Mouse (Mus musculus): Measurements from ENCODE around the gene Wnt9b. TPM values are rescaled to one million over a fixed set of nuclear protein-coding genes. Genes with fewer than 3 reads are reported as not detected.

The Wnt9b gene
- polyA plus RNA-seq, 1 experiment from 2014 or later: 1.2 TPM

- no peak for DNase-seq (ENCODE audit: low spot score)
- WGBS: 24% methylated on average over 15 of the region's 15 CpGs
- Histone ChIP-seq H3K27ac (peak overlapping the region; percentile 67), H3K27me3 (ENCODE audit: insufficient read depth, poor library complexity, severe bottlenecking) (peaks cover 4% of the 10 kb centered on the region; the same call in 1 of the 2 replicates), H3K9me3 (no peaks in the 10 kb centered on the region), H3K4me1 (peaks cover 21% of the 10 kb centered on the region), H3K36me3 (no peaks in the 10 kb centered on the region), H3K4me3 (peak overlapping the region; percentile 48)
These were observed 28.1 kb downstream of the Wnt9b start for GRCm38 (mm10) chr11:103721468-103722039.

GRCm38 (mm10) chr11:103719436-103719835 lies 30.2 kb downstream of the Wnt9b start:
- Histone ChIP-seq H3K27ac (no peak overlapping the region), H3K4me3 (no peak overlapping the region), H3K9me3 (no peaks in the 10 kb centered on the region), H3K4me1 (peaks cover 21% of the 10 kb centered on the region), H3K27me3 (ENCODE audit: insufficient read depth, poor library complexity, severe bottlenecking) (peaks cover 9% of the 10 kb centered on the region; the same call in 1 of the 2 replicates), H3K36me3 (no peaks in the 10 kb centered on the region)
- WGBS: 78% methylated on average over 5 of the region's 5 CpGs
- DNase-seq (ENCODE audit: low spot score): no peak

- Histone ChIP-seq H3K27ac (no peak overlapping the region), H3K4me3 (no peak overlapping the region), H3K9me3 (no peaks in the 10 kb centered on the region), H3K36me3 (no peaks in the 10 kb centered on the region), H3K27me3 (ENCODE audit: insufficient read depth, poor library complexity, severe bottlenecking) (peaks cover 8% of the 10 kb centered on the region; the same call in 1 of the 2 replicates), H3K4me1 (peaks cover 22% of the 10 kb centered on the region)
- WGBS: 35% methylated on average over 9 of the region's 9 CpGs
- no peak for DNase-seq (ENCODE audit: low spot score)
These were observed 32.6 kb downstream of the Wnt9b start for GRCm38 (mm10) chr11:103716971-103717370.

- 75% methylated on average over 2 of the region's 2 CpGs for WGBS
- DNase-seq (ENCODE audit: low spot score): no peak
- Histone ChIP-seq H3K27me3 (ENCODE audit: insufficient read depth, poor library complexity, severe bottlenecking) (peaks cover 11% of the 10 kb centered on the region; the same call in 1 of the 2 replicates), H3K9me3 (no peaks in the 10 kb centered on the region), H3K27ac (no peak overlapping the region), H3K36me3 (no peaks in the 10 kb centered on the region), H3K4me3 (no peak overlapping the region), H3K4me1 (peaks cover 20% of the 10 kb centered on the region)
These were observed 35.5 kb downstream of the Wnt9b start for GRCm38 (mm10) chr11:103714074-103714473.

- H3K4me3 ChIP-seq: no peak overlapping the region
These were observed 37.6 kb downstream of the Wnt9b start for GRCm38 (mm10) chr11:103711851-103712587.

GRCm38 (mm10) chr11:103709982-103710381 lies 39.6 kb downstream of the Wnt9b start:
- no peaks in the 10 kb centered on the region for H3K36me3 ChIP-seq
- peaks cover 10% of the 10 kb centered on the region for H3K4me1 ChIP-seq
- no peak overlapping the region for H3K4me3 ChIP-seq
- H3K27ac ChIP-seq: no peak overlapping the region
- H3K27me3 ChIP-seq (ENCODE audit: insufficient read depth, poor library complexity, severe bottlenecking): peaks cover 10% of the 10 kb centered on the region; the same call in 1 of the 2 replicates
- no peak for DNase-seq (ENCODE audit: low spot score)
- WGBS: 82% methylated on average over 1 of the region's 1 CpGs
- no peaks in the 10 kb centered on the region for H3K9me3 ChIP-seq

More at GRCm38 (mm10) chr11:103711851-103712587, 37.6 kb downstream of the Wnt9b start:
- no peak for DNase-seq (ENCODE audit: low spot score)
- no peaks in the 10 kb centered on the region for H3K36me3 ChIP-seq
- peaks cover 11% of the 10 kb centered on the region; the same call in 1 of the 2 replicates for H3K27me3 ChIP-seq (ENCODE audit: insufficient read depth, poor library complexity, severe bottlenecking)
- H3K9me3 ChIP-seq: no peaks in the 10 kb centered on the region
- H3K4me1 ChIP-seq: peaks cover 10% of the 10 kb centered on the region
- 39% methylated on average over 28 of the region's 28 CpGs for WGBS
- H3K27ac ChIP-seq: no peak overlapping the region

- DNase-seq (ENCODE audit: low spot score): no peak
- no peak overlapping the region for H3K4me3 ChIP-seq
- peaks cover 5% of the 10 kb centered on the region; the same call in 1 of the 2 replicates for H3K4me1 ChIP-seq
- peaks cover 4% of the 10 kb centered on the region; the same call in 1 of the 2 replicates for H3K27me3 ChIP-seq (ENCODE audit: insufficient read depth, poor library complexity, severe bottlenecking)
- H3K27ac ChIP-seq: 0 out of 2 replicates have a peak overlapping the region, but pooled peaks have one; percentile 38
- H3K9me3 ChIP-seq: no peaks in the 10 kb centered on the region
- H3K36me3 ChIP-seq: peaks cover 6% of the 10 kb centered on the region; the same call in 1 of the 2 replicates
- WGBS: 51% methylated on average over 8 of the region's 8 CpGs
These were observed 42.6 kb downstream of the Wnt9b start for GRCm38 (mm10) chr11:103707005-103707404.

- Histone ChIP-seq H3K4me1 (peaks cover 6% of the 10 kb centered on the region; the same call in 1 of the 2 replicates), H3K4me3 (peak overlapping the region; percentile 67), H3K36me3 (no peaks in the 10 kb centered on the region), H3K9me3 (no peaks in the 10 kb centered on the region), H3K27ac (peak overlapping the region; percentile 96), H3K27me3 (ENCODE audit: insufficient read depth, poor library complexity, severe bottlenecking) (no peaks in the 10 kb centered on the region)
- DNase-seq (ENCODE audit: low spot score): no peak
- whole genome bisulfite sequencing: 74% methylated on average over 2 of the region's 2 CpGs
These were observed 51.4 kb downstream of the Wnt9b start for GRCm38 (mm10) chr11:103698226-103698625.

- WGBS: under 1% methylated on average over 57 of the region's 57 CpGs
- peaks cover 6% of the 10 kb centered on the region; the same call in 1 of the 2 replicates for H3K4me1 ChIP-seq
- DNase-seq (ENCODE audit: low spot score): peak; percentile 97
- no peaks in the 10 kb centered on the region for H3K27me3 ChIP-seq (ENCODE audit: insufficient read depth, poor library complexity, severe bottlenecking)
- H3K4me3 ChIP-seq: peak within 1 kb of the TSS; percentile 67
- H3K9me3 ChIP-seq: no peaks in the 10 kb centered on the region
- H3K27ac ChIP-seq: peak within 1 kb of the TSS; percentile 96
- no peaks in the 10 kb centered on the region for H3K36me3 ChIP-seq
These were observed 52.0 kb downstream of the Wnt9b start, which contains the start of gene Gosr2 for GRCm38 (mm10) chr11:103697565-103698176. Gene Gosr2 (minus strand): TSS chr11:103697898.

GRCm38 (mm10) chr11:103696851-103697564 lies 52.6 kb downstream of the Wnt9b start:
- Histone ChIP-seq H3K36me3 (no peaks in the 10 kb centered on the region), H3K4me3 (peak overlapping the region; percentile 67), H3K27ac (peak overlapping the region; percentile 96), H3K27me3 (ENCODE audit: insufficient read depth, poor library complexity, severe bottlenecking) (no peaks in the 10 kb centered on the region), H3K4me1 (peaks cover 6% of the 10 kb centered on the region; the same call in 1 of the 2 replicates), H3K9me3 (no peaks in the 10 kb centered on the region)
- 2% methylated on average over 18 of the region's 18 CpGs for WGBS
- DNase-seq (ENCODE audit: low spot score): no peak

GRCm38 (mm10) chr11:103693241-103693640 lies 56.4 kb downstream of the Wnt9b start:
- no peaks in the 10 kb centered on the region for H3K9me3 ChIP-seq
- peaks cover 38% of the 10 kb centered on the region for H3K4me1 ChIP-seq
- H3K27ac ChIP-seq: no peak overlapping the region
- H3K4me3 ChIP-seq: no peak overlapping the region
- 74% methylated on average over 1 of the region's 1 CpGs for WGBS
- no peaks in the 10 kb centered on the region for H3K36me3 ChIP-seq
- no peaks in the 10 kb centered on the region for H3K27me3 ChIP-seq (ENCODE audit: insufficient read depth, poor library complexity, severe bottlenecking)
- no peak for DNase-seq (ENCODE audit: low spot score)

GRCm38 (mm10) chr11:103691036-103691435 lies 58.6 kb downstream of the Wnt9b start:
- H3K27me3 ChIP-seq (ENCODE audit: insufficient read depth, poor library complexity, severe bottlenecking): no peaks in the 10 kb centered on the region
- 55% methylated on average over 1 of the region's 1 CpGs for WGBS
- DNase-seq (ENCODE audit: low spot score): no peak
- no peaks in the 10 kb centered on the region for H3K9me3 ChIP-seq
- H3K4me3 ChIP-seq: no peak overlapping the region
- peaks cover 16% of the 10 kb centered on the region for H3K36me3 ChIP-seq
- H3K27ac ChIP-seq: no peak overlapping the region; the same call in 1 of the 2 replicates
- peaks cover 55% of the 10 kb centered on the region for H3K4me1 ChIP-seq

Measured in heart, embryonic 10.5 days (tissue).